Mouse (Mus musculus): Measurements from ENCODE around the gene Nr2f6.

GRCm38 (mm10) chr8:71372427-71372826 lies 9.3 kb downstream of the Nr2f6 start:
- TF ChIP-seq GATA1 (IDR thresholded peaks at IDR 0.05; ENCODE audit: borderline replicate concordance, low read length), result no peak
- TF ChIP-seq FLI1 (IDR thresholded peaks at IDR 0.05; ENCODE audit: low read length), result no peak

Measured in megakaryocyte, embryonic 14.5 days (primary cell).